ENCODE assay signal across 8 mouse cellular contexts in the genomic region with DNA sequence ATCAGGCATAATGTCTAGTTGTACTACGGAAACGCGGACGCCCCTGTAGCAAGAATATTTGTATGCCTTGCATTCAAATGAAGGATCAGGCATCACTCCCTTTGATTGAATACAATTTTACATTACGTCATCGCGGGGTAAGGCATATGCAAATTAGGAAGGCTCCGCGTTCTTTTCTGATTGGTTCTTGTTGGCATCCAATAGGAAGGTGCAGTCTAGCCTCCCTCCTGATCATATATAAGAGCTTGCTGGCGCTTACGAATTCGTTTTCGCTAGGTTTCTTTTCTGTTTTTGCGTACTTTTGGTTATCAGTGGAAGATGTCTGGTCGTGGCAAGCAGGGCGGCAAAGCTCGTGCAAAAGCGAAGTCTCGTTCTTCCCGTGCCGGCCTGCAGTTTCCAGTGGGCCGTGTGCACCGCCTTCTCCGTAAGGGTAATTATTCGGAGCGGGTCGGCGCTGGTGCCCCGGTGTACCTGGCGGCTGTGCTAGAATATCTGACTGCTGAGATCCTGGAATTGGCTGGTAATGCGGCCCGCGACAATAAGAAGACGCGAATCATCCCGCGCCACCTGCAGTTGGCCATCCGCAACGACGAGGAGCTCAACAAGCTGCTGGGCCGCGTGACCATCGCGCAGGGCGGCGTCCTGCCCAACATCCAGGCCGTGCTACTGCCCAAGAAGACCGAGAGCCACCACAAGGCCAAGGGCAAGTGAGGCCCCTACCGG. TPM values are rescaled to one million over a fixed set of nuclear protein-coding genes. Genes with fewer than 3 reads are reported as not detected.
DNase-seq lines count a peak whose midpoint lies in the region; ATAC-seq lines count a peak whose summit lies in the region.

Gene Hist3h2a, plus strand, starts transcription at position 266 of the 723 bp plus-strand sequence.
Gene Trim17, plus strand, starts transcription at position 266 of the 723 bp plus-strand sequence.

- peak within 1 kb of the TSS; percentile 91 for H3K4me3 ChIP-seq in brown adipose tissue, adult 24 weeks (ENCODE audit: insufficient read depth, low read depth, low read length)
- peak within 1 kb of the TSS; percentile 76 for H3K4me3 ChIP-seq in heart, embryonic 13.5 days
- peak within 1 kb of the TSS; percentile 89 for H3K4me3 ChIP-seq in liver, embryonic 12.5 days
- peak within 1 kb of the TSS; percentile 60 for H3K4me3 ChIP-seq in stomach, embryonic 15.5 days (replicated peaks)

- H3K4me1 ChIP-seq in brown adipose tissue, adult 24 weeks (ENCODE audit: control insufficient read depth, insufficient read depth, insufficient read length, low read length): peaks cover 8% of the 10 kb centered on the region; the same call in 1 of the 2 replicates
- peaks cover 39% of the 10 kb centered on the region for H3K4me1 ChIP-seq in heart, embryonic 13.5 days
- peaks cover 50% of the 10 kb centered on the region for H3K4me1 ChIP-seq in liver, embryonic 12.5 days
- H3K4me1 ChIP-seq in stomach, embryonic 15.5 days: peaks cover 28% of the 10 kb centered on the region

- H3K27ac ChIP-seq in brown adipose tissue, adult 24 weeks (replicated peaks; ENCODE audit: low read depth, low read length): peak within 1 kb of the TSS; percentile 84
- H3K27ac ChIP-seq in heart, embryonic 13.5 days (replicated peaks): peak within 1 kb of the TSS; percentile 100
- peak within 1 kb of the TSS; percentile 99 for H3K27ac ChIP-seq in liver, embryonic 12.5 days
- peak within 1 kb of the TSS; percentile 100 for H3K27ac ChIP-seq in stomach, embryonic 15.5 days

- ATAC-seq in heart, embryonic 13.5 days (ENCODE audit: extremely low read depth, insufficient number of reproducible peaks, low FRiP score, low TSS enrichment): peak; percentile 86
- peak; percentile 86 for ATAC-seq in liver, embryonic 12.5 days
- ATAC-seq in stomach, embryonic 15.5 days (ENCODE audit: insufficient read depth, low FRiP score, low read depth): peak; percentile 92

- under 1% methylated on average over 49 of the region's 49 CpGs for WGBS in heart, embryonic 13.5 days
- WGBS in liver, embryonic 12.5 days (ENCODE audit: insufficient replicate concordance): under 1% methylated on average over 49 of the region's 49 CpGs
- under 1% methylated on average over 49 of the region's 49 CpGs for WGBS in stomach, embryonic 15.5 days

- H3K9me3 ChIP-seq in heart, embryonic 13.5 days: no peaks in the 10 kb centered on the region
- H3K9me3 ChIP-seq in liver, embryonic 12.5 days (replicated peaks): no peaks in the 10 kb centered on the region
- H3K9me3 ChIP-seq in stomach, embryonic 15.5 days: no peaks in the 10 kb centered on the region

- peak within 1 kb of the TSS; percentile 96 for H3K9ac ChIP-seq in heart, embryonic 13.5 days
- H3K9ac ChIP-seq in liver, embryonic 12.5 days: peak within 1 kb of the TSS; percentile 98
- H3K9ac ChIP-seq in stomach, embryonic 15.5 days: peak within 1 kb of the TSS; percentile 62

- H3K4me2 ChIP-seq in heart, embryonic 13.5 days: peak within 1 kb of the TSS; percentile 97
- peak within 1 kb of the TSS; percentile 95 for H3K4me2 ChIP-seq in liver, embryonic 12.5 days
- H3K4me2 ChIP-seq in stomach, embryonic 15.5 days: peak within 1 kb of the TSS; percentile 95

- peaks cover 23% of the 10 kb centered on the region for H3K27me3 ChIP-seq in heart, embryonic 13.5 days (replicated peaks)
- H3K27me3 ChIP-seq in liver, embryonic 12.5 days (replicated peaks): peaks cover 23% of the 10 kb centered on the region
- H3K27me3 ChIP-seq in stomach, embryonic 15.5 days (replicated peaks): no peaks in the 10 kb centered on the region

- H3K36me3 ChIP-seq in heart, embryonic 13.5 days: peaks cover 16% of the 10 kb centered on the region
- H3K36me3 ChIP-seq in liver, embryonic 12.5 days: peaks cover 25% of the 10 kb centered on the region
- H3K36me3 ChIP-seq in stomach, embryonic 15.5 days: peaks cover 8% of the 10 kb centered on the region; the same call in 1 of the 2 replicates

- peak; percentile 94 for DNase-seq in CD4-positive, CD25-positive, alpha-beta regulatory T cell, adult 2 months (ENCODE audit: low read depth, low spot score)
- DNase-seq in fat pad, adult 2 months (ENCODE audit: extremely low read depth, low read depth, low spot score): peak; percentile 75
- DNase-seq in kidney, postnatal 10 days: peak; percentile 90
- peak; percentile 86 to 90 for DNase-seq in natural killer cell, adult 2 months (ENCODE audit: low spot score in 2 of 2)

RNA-seq across cellular contexts. Expression of gene Hist3h2a, which starts in this region (rescaled TPM):
- 8.2 and 12.4 TPM in 2 replicates for polyA plus RNA-seq in brown adipose tissue, adult 24 weeks (2012; ENCODE audit: insufficient read depth, insufficient read length, missing spikeins)
- 26.4 and 28.5 TPM in 2 replicates for polyA plus RNA-seq in heart, embryonic 13.5 days (2015; fragmentation: Nextera tagmentation; extraction: Ambion mirVana)
- 14.3 and 16.9 TPM in 2 replicates for polyA plus RNA-seq in liver, embryonic 12.5 days (2016; fragmentation: Nextera tagmentation; extraction: Ambion mirVana)
- 29.6 and 32.2 TPM in 2 replicates for polyA plus RNA-seq in stomach, embryonic 15.5 days (2015; fragmentation: Nextera tagmentation; extraction: Ambion mirVana)

RNA-seq across cellular contexts. Expression of gene Trim17, which starts in this region (rescaled TPM):
- polyA plus RNA-seq in brown adipose tissue, adult 24 weeks (2012; ENCODE audit: insufficient read depth, insufficient read length, missing spikeins): not detected in 2 replicates
- 0.43 and 0.76 TPM in 2 replicates for polyA plus RNA-seq in heart, embryonic 13.5 days (2015; fragmentation: Nextera tagmentation; extraction: Ambion mirVana)
- 0.07 and 0.13 TPM in 2 replicates for polyA plus RNA-seq in liver, embryonic 12.5 days (2016; fragmentation: Nextera tagmentation; extraction: Ambion mirVana)
- 0.19 and 0.28 TPM in 2 replicates for polyA plus RNA-seq in stomach, embryonic 15.5 days (2015; fragmentation: Nextera tagmentation; extraction: Ambion mirVana)

Comparison
In these comparisons a context has a peak if more than half of its experiments do, and no peak if none do; other contexts are left out.
1. Peak in every context shown above with its lines: DNase-seq, ATAC-seq, H3K4me3 ChIP-seq and H3K27ac ChIP-seq.